Mouse (Mus musculus) intestine, postnatal 0 days (tissue): Measurements from ENCODE around the gene RPS10-NUDT3. TPM values are rescaled to one million over a fixed set of nuclear protein-coding genes. Genes with fewer than 3 reads are reported as not detected.

Source experiments
- ATAC-seq: fragments of 200-750 bp; cut with Nextera tagmentation; 2 replicates; pipeline ENCODE4 v1.8.0; 2017; ENCODE audit warnings: mild to moderate bottlenecking, moderate TSS enrichment, moderate library complexity
- H3K27ac ChIP-seq: fragments of 300-500 bp; sonication (generic); 2 replicates; pipeline ENCODE4 v1.5.1; 2014; ENCODE audit warnings: mild to moderate bottlenecking, low read depth, low read length, moderate library complexity
- H3K27me3 ChIP-seq: fragments of 300-500 bp; sonication (generic); replicated peaks from 2 replicates; pipeline ENCODE4 v1.6.1; 2014; ENCODE audit warnings: low read length, mixed read lengths; ENCODE audit not compliant: control insufficient read depth, insufficient read depth
- H3K36me3 ChIP-seq: fragments of 300-500 bp; sonication (generic); 2 replicates; pipeline ENCODE4 v1.6.1; 2014; ENCODE audit warnings: mild to moderate bottlenecking, moderate library complexity; ENCODE audit not compliant: control insufficient read depth, insufficient read depth
- H3K4me1 ChIP-seq: fragments of 300-500 bp; sonication (generic); replicated peaks from 2 replicates; pipeline ENCODE4 v1.6.1; 2014; ENCODE audit warnings: antibody characterized with exemption, low read length, mixed read lengths; ENCODE audit not compliant: control insufficient read depth, insufficient read depth
- H3K4me2 ChIP-seq: fragments of 300-500 bp; sonication (generic); replicated peaks from 2 replicates; pipeline ENCODE4 v1.6.1; 2014; ENCODE audit warnings: low read depth, mild to moderate bottlenecking, moderate library complexity
- H3K4me3 ChIP-seq: fragments of 300-500 bp; sonication (generic); 2 replicates; pipeline ENCODE4 v1.5.1; 2014; ENCODE audit warnings: low read depth, low read length
- H3K9ac ChIP-seq: fragments of 300-500 bp; sonication (generic); 2 replicates; pipeline ENCODE4 v1.6.1; 2014; ENCODE audit warnings: mild to moderate bottlenecking, low read depth, low read length
- H3K9me3 ChIP-seq: fragments of 300-500 bp; sonication (generic); 2 replicates; pipeline ENCODE4 v1.6.1; 2016; ENCODE audit warnings: mixed run types; ENCODE audit not compliant: control insufficient read depth
- CTCF ChIP-seq: sonication (generic); IDR thresholded peaks from 2 replicates; pipeline ENCODE4 v1.5.1; 2016; ENCODE audit warnings: low read depth, mild to moderate bottlenecking, control low read depth, antibody characterized with exemption, moderate library complexity
- WGBS: fragments of 180-500 bp; shearing (Covaris S2); extraction: QIAGEN DNeasy Blood & Tissue Kit; methylation state at CpG from one replicate; pipeline ENCODE4 v1.1.7; 2014; 5-methylcytosine and 5-hydroxymethylcytosine counted together
- polyA plus RNA-seq: library from polyadenylated mRNA; unstranded; fragments of >200 nt; fragmentation: Nextera tagmentation; extraction: Ambion mirVana; gene quantifications from 2 replicates; pipeline ENCODE4 v1.2.1, GENCODE M21; 2015

The RPS10-NUDT3 gene
- polyA plus RNA-seq, 1 experiment from 2014 or later = not detected

DNA sequence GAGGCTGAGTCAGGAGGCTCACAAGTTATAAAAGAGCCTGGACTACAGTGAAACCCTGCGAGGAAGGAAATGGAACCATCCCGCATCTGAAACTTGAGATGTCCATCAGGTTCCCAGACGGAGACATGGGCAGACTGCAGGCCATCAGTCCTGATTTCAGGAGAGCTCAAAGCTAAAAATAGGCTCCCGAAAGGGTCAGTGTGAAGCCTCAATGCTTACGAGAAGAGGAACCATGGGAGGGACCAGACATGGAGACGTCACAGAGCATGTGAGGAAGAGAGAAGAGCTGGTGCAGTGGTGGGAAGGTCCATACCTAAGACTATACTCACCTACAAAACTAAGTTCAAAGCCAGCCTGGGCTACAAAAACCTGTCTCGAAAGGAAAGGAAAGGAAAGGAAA lies 19.6 kb downstream of the RPS10-NUDT3 start:
- ATAC-seq = no peak
- Histone ChIP-seq H3K27me3 (no peaks in the 10 kb centered on the region), H3K27ac (no peak overlapping the region), H3K4me1 (no peaks in the 10 kb centered on the region), H3K9ac (no peak overlapping the region), H3K9me3 (no peaks in the 10 kb centered on the region), H3K36me3 (no peaks in the 10 kb centered on the region), H3K4me2 (no peak overlapping the region), H3K4me3 (no peak overlapping the region)
- TF ChIP-seq CTCF = no peak
- WGBS = 72% methylated on average over 7 of the region's 7 CpGs

DNA sequence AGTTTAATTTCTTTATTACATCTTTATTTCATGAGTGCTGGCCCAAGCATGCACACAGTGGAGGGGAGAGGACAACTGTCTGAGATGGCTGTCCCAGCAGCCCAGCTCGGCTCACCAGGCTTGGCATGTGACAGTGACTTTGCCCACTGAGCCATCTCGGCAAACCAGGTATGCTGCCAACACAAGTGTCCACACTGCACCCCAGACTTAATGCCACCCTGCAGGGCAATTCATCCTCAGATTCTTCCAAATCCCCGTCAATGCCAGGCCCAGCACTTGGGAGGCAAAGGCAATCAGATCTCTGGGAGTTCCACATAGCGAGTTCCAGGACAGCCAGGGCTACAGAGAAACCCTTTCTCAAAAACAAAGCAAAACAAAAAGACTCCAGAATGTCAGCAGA lies 22.0 kb downstream of the RPS10-NUDT3 start:
- no peak overlapping the region for H3K4me2 ChIP-seq
- no peak overlapping the region for H3K4me3 ChIP-seq
- no peak for ATAC-seq
- H3K36me3 ChIP-seq = no peaks in the 10 kb centered on the region
- TF ChIP-seq CTCF = no peak
- 79% methylated on average over 4 of the region's 4 CpGs for WGBS
- no peak overlapping the region for H3K27ac ChIP-seq
- H3K9ac ChIP-seq = no peak overlapping the region
- H3K4me1 ChIP-seq = no peaks in the 10 kb centered on the region
- no peaks in the 10 kb centered on the region for H3K9me3 ChIP-seq
- no peaks in the 10 kb centered on the region for H3K27me3 ChIP-seq

DNA sequence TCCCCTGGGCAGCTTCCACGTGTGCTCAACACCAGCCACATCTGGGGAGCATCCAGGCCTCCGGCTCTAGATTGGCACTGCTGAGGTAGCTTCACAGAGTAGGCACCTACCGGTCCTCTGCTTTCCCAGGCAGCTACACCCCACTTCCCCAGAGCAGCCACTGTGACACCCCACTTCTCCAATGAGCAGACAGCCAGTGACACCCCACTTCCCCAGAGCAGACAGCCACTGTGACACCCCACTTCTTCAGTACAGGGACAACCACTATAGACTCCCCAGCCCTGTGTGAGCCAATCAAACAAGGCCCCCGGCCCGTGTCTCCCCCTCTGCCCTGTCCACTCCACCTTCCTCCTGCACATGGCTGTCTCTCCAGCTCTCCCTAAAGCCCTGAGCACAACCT lies 23.0 kb downstream of the RPS10-NUDT3 start:
- Histone ChIP-seq H3K4me1 (no peaks in the 10 kb centered on the region), H3K27ac (no peak overlapping the region), H3K4me2 (no peak overlapping the region), H3K4me3 (no peak overlapping the region), H3K36me3 (no peaks in the 10 kb centered on the region), H3K9ac (no peak overlapping the region), H3K9me3 (no peaks in the 10 kb centered on the region), H3K27me3 (no peaks in the 10 kb centered on the region)
- TF ChIP-seq CTCF = no peak
- WGBS = 63% methylated on average over 5 of the region's 5 CpGs
- ATAC-seq = no peak

- WGBS = 46% methylated on average over 3 of the region's 3 CpGs
- Histone ChIP-seq H3K9ac (no peak overlapping the region), H3K4me1 (no peaks in the 10 kb centered on the region), H3K27me3 (no peaks in the 10 kb centered on the region), H3K9me3 (no peaks in the 10 kb centered on the region), H3K4me2 (no peak overlapping the region), H3K36me3 (no peaks in the 10 kb centered on the region), H3K4me3 (no peak overlapping the region), H3K27ac (no peak overlapping the region)
- no peak for ATAC-seq
- TF ChIP-seq CTCF = no peak
Observed at GRCm38 (mm10) chr17:27611519-27611884, 23.5 kb downstream of the RPS10-NUDT3 start.

DNA sequence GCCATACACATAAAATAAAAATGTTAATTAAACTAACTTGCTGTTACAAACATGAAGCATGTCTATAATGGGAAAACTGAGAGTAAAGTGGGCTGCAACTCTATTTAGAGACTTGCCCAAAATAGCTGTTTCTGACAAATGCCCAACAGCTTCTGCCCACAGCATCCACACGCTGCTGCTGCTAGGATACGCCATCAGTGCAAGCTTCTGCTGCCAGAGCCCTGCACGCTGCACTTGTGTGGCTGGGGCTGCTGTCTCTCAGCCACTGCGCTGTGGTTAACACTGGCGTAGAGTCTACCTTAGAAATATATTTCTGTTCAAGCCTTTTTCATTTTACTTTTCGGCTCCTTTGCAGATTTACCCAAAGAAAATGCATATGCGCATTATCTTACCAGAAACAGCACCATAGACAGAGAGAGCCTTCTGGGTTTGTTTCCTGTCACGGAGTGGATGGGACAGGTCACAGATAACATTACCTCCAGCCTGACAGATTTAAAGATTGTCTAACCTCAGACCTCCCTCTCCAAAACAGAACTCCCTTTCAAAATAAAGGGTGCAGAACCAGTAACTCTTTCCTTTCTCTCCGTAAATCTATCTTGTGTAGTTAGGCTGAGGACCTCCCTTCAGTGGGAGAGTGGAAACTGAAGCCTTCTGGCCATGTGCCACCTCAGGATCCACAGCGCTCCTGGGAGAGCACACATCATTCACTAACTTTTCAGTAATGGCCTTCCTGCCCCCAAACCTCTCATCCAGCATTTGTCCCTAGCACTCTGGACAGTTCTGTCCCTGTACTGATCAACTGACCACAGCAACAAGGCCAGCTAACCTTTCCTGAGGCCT lies 24.1 kb downstream of the RPS10-NUDT3 start:
- Histone ChIP-seq H3K27me3 (no peaks in the 10 kb centered on the region), H3K9ac (no peak overlapping the region), H3K4me3 (no peak overlapping the region), H3K9me3 (no peaks in the 10 kb centered on the region), H3K4me2 (no peak overlapping the region), H3K36me3 (no peaks in the 10 kb centered on the region), H3K27ac (no peak overlapping the region), H3K4me1 (no peaks in the 10 kb centered on the region)
- 72% methylated on average over 10 of the region's 10 CpGs for WGBS
- no peak for TF ChIP-seq CTCF
- no peak for ATAC-seq

DNA sequence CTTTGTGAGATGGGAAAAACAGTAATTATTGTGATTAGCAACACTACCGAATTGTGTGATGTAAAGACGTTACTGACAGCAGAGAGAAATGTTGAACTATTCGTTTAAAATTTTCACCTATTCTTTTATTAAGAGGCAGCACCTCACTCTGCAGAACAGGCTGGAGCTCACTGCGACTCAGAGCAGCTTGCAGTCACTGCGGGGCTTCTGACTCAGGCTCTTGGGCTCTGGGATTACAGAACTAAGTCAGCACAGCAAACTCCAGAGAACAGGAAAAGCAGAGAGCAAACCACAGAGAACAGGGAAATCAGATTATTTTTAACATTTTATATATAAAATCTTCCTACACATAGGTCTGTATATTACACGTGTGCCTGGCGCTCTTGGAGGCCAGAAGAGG lies 25.4 kb downstream of the RPS10-NUDT3 start:
- no peak overlapping the region for H3K4me3 ChIP-seq
- no peaks in the 10 kb centered on the region for H3K36me3 ChIP-seq
- no peaks in the 10 kb centered on the region for H3K27me3 ChIP-seq
- 83% methylated on average over 7 of the region's 7 CpGs for WGBS
- no peaks in the 10 kb centered on the region for H3K4me1 ChIP-seq
- H3K9me3 ChIP-seq = no peaks in the 10 kb centered on the region
- no peak overlapping the region for H3K9ac ChIP-seq
- TF ChIP-seq CTCF = no peak
- H3K4me2 ChIP-seq = no peak overlapping the region
- H3K27ac ChIP-seq = no peak overlapping the region
- no peak for ATAC-seq
